Mouse (Mus musculus) neural tube, embryonic 11.5 days (tissue): ENCODE measurements around the gene Map2k2. TPM values are rescaled to one million over a fixed set of nuclear protein-coding genes. Genes with fewer than 3 reads are reported as not detected.
A peak's percentile ranks its signal among the peaks of the same experiment; 100 is the strongest.
"Not testable (repeated sequence)": the region's sequence is repeated elsewhere in the genome, so short reads cannot be mapped to it uniquely, and the experiment has no call there.

Experiments used
- ATAC-seq: fragments of 200-750 bp; cut with Nextera tagmentation; 2 replicates; pipeline ENCODE4 v1.8.0; 2017; ENCODE audit warnings: moderate number of reproducible peaks, mild to moderate bottlenecking, moderate TSS enrichment, moderate library complexity; ENCODE audit not compliant: insufficient read depth, low FRiP score, low TSS enrichment
- DNase-seq: peaks from one replicate; pipeline ENCODE4 v3.0.0-alpha.2; 2015; ENCODE audit warnings: low spot score
- H3K27ac ChIP-seq: fragments of 300-500 bp; sonication (generic); 2 replicates; pipeline ENCODE4 v1.5.1; 2014; ENCODE audit warnings: low read depth, mild to moderate bottlenecking, low read length
- H3K27me3 ChIP-seq: fragments of 300-500 bp; sonication (generic); 2 replicates; pipeline ENCODE4 v1.6.1; 2014; ENCODE audit warnings: mild to moderate bottlenecking, low read length, mixed read lengths; ENCODE audit not compliant: control insufficient read depth, insufficient read depth
- H3K36me3 ChIP-seq: fragments of 300-500 bp; sonication (generic); 2 replicates; pipeline ENCODE4 v1.6.1; 2014; ENCODE audit warnings: mild to moderate bottlenecking, low read length, moderate library complexity, mixed read lengths; ENCODE audit not compliant: control insufficient read depth, insufficient read depth
- H3K4me1 ChIP-seq: fragments of 300-500 bp; sonication (generic); 2 replicates; pipeline ENCODE4 v1.6.1; 2014; ENCODE audit warnings: low read length, mixed read lengths; ENCODE audit not compliant: control insufficient read depth, insufficient read depth
- H3K4me2 ChIP-seq: fragments of 300-500 bp; sonication (generic); 2 replicates; pipeline ENCODE4 v1.6.1; 2014; ENCODE audit warnings: low read depth, mild to moderate bottlenecking, moderate library complexity
- H3K4me3 ChIP-seq: fragments of 300-500 bp; sonication (generic); 2 replicates; pipeline ENCODE4 v1.5.1; 2014; ENCODE audit warnings: low read depth, low read length
- H3K9ac ChIP-seq: fragments of 300-500 bp; sonication (generic); 2 replicates; pipeline ENCODE4 v1.6.1; 2014; ENCODE audit warnings: mild to moderate bottlenecking, low read length
- H3K9me3 ChIP-seq: fragments of 300-500 bp; sonication (generic); 2 replicates; pipeline ENCODE4 v1.6.1; 2016; ENCODE audit warnings: low read length; ENCODE audit not compliant: control insufficient read depth
- WGBS: fragments of 180-500 bp; shearing (Covaris S2); extraction: QIAGEN DNeasy Blood & Tissue Kit; methylation state at CpG from one replicate; pipeline ENCODE4 v1.1.7; 2014; 5-methylcytosine and 5-hydroxymethylcytosine counted together
- microRNA-seq: library from miRNA; unstranded; fragments of <30 nt; microRNA quantifications from one replicate; pipeline ENCODE4, GENCODE M21; 2016
- polyA plus RNA-seq: library from polyadenylated mRNA; unstranded; fragments of >200 nt; fragmentation: Nextera tagmentation; extraction: Ambion mirVana; gene quantifications from 2 replicates; pipeline ENCODE4 v1.2.1, GENCODE M21; 2014

Gene Map2k2
- polyA plus RNA-seq, 1 experiment from 2014 or later = 240 TPM

DNA sequence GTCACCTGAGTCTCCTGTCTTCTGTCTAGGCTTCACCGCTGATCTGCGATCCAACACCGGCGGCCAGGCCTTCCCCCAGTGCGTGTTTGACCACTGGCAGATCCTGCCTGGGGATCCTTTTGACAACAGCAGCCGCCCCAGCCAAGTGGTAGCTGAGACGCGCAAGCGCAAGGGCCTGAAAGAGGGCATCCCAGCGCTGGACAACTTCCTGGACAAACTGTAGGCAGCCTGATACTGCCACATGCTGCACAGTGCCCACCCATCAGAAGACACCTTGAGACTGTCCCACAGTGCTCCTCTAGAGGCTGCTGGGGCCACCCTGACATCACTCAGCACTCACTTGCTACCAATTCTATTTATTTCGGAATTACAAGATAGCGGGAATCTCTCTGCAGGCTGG lies 76.1 kb downstream of the Map2k2 start:
- WGBS = 89% methylated on average over 8 of the region's 12 CpGs

GRCm38 (mm10) chr10:81182336-81183333 lies 76.9 kb downstream of the Map2k2 start, which contains the start of gene Dapk3:
Dapk3 (plus strand) TSS chr10:81183005.
- H3K4me2 ChIP-seq = peak within 1 kb of the TSS; percentile 63
- peak; percentile 95 for ATAC-seq
- 0 out of 2 replicates have a peak within 1 kb of the TSS, but pooled peaks have one; percentile 46 for H3K27ac ChIP-seq
- H3K9me3 ChIP-seq = no peaks in the 10 kb centered on the region
- H3K4me3 ChIP-seq = peak within 1 kb of the TSS; percentile 60
- DNase-seq = peak; percentile 97
- peaks cover 8% of the 10 kb centered on the region for H3K4me1 ChIP-seq
- H3K36me3 ChIP-seq = peaks cover 41% of the 10 kb centered on the region
- 4% methylated on average over 53 of the region's 53 CpGs for WGBS
- no peaks in the 10 kb centered on the region for H3K27me3 ChIP-seq
- H3K9ac ChIP-seq = peak within 1 kb of the TSS; percentile 68

More for the DNA sequence above, 76.1 kb downstream of the Map2k2 start:
- DNase-seq, ATAC-seq, H3K27me3 ChIP-seq, H3K9ac ChIP-seq, H3K27ac ChIP-seq, H3K4me2 ChIP-seq, H3K9me3 ChIP-seq, H3K4me3 ChIP-seq: not testable (repeated sequence)
- H3K36me3 ChIP-seq = peaks cover 44% of the 10 kb centered on the region
- H3K4me1 ChIP-seq = peaks cover 11% of the 10 kb centered on the region

Small RNAs within 50 kb of the gene (microRNA-seq; reads per million reads assigned to microRNA genes)
- gene Mir5615-1 (not detected), gene Mir5615-2 (not detected)

Other genes starting within 250 kb of the Map2k2 start
- gene Tmprss9, start 234.1 kb upstream of the Map2k2 start, polyA plus RNA-seq = 0.08 and 0.11 TPM in 2 replicates
- 312 and 323 TPM in 2 replicates for gene Timm13, start 204.9 kb upstream of the Map2k2 start, polyA plus RNA-seq
- 23.0 and 27.9 TPM in 2 replicates for gene Lmnb2, start 187.7 kb upstream of the Map2k2 start, polyA plus RNA-seq
- gene Gadd45b, start 175.8 kb upstream of the Map2k2 start, polyA plus RNA-seq = 7.9 and 8.5 TPM in 2 replicates
- gene Gng7, start 91.0 kb upstream of the Map2k2 start, polyA plus RNA-seq = 8.1 and 9.4 TPM in 2 replicates
- gene Diras1, start 80.3 kb upstream of the Map2k2 start, polyA plus RNA-seq = 4.2 and 4.7 TPM in 2 replicates
- 13.3 and 14.5 TPM in 2 replicates for gene Slc39a3, start 68.5 kb upstream of the Map2k2 start, polyA plus RNA-seq
- gene Sgta, start 45.7 kb upstream of the Map2k2 start, polyA plus RNA-seq = 248 and 262 TPM in 2 replicates
- 63.9 and 65.8 TPM in 2 replicates for gene Thop1, start 35.9 kb upstream of the Map2k2 start, polyA plus RNA-seq
- 0.11 and 0.70 TPM in 2 replicates for gene Creb3l3, start 7.0 kb upstream of the Map2k2 start, polyA plus RNA-seq
- 7.1 and 8.8 TPM in 2 replicates for gene Zbtb7a, start 29.3 kb downstream of the Map2k2 start, polyA plus RNA-seq
- gene Pias4, start 62.0 kb downstream of the Map2k2 start, polyA plus RNA-seq = 68.3 and 68.4 TPM in 2 replicates
- 463 and 504 TPM in 2 replicates for gene Eef2, start 70.7 kb downstream of the Map2k2 start, polyA plus RNA-seq
- 56.4 and 58.6 TPM in 2 replicates for gene Dapk3, start 77.1 kb downstream of the Map2k2 start, polyA plus RNA-seq
- not detected in 2 replicates for gene 4930442H23Rik, start 77.9 kb downstream of the Map2k2 start, polyA plus RNA-seq
- 0.12 TPM in 2 replicates for gene Nmrk2, start 96.1 kb downstream of the Map2k2 start, polyA plus RNA-seq
- 21.9 and 24.1 TPM in 2 replicates for gene Atcay, start 124.9 kb downstream of the Map2k2 start, polyA plus RNA-seq
- gene Zfr2, start 127.2 kb downstream of the Map2k2 start, polyA plus RNA-seq = 5.8 and 6.0 TPM in 2 replicates
- 2.0 and 3.0 TPM in 2 replicates for gene Matk, start 147.0 kb downstream of the Map2k2 start, polyA plus RNA-seq
- 178 and 180 TPM in 2 replicates for gene Mrpl54, start 161.0 kb downstream of the Map2k2 start, polyA plus RNA-seq
- gene Apba3, start 161.0 kb downstream of the Map2k2 start, polyA plus RNA-seq = 35.3 and 39.0 TPM in 2 replicates
- gene Tjp3, start 185.7 kb downstream of the Map2k2 start, polyA plus RNA-seq = 2.5 and 2.8 TPM in 2 replicates
- gene Pip5k1c, start 187.0 kb downstream of the Map2k2 start, polyA plus RNA-seq = 64.6 and 65.8 TPM in 2 replicates
- gene Cactin, start 215.2 kb downstream of the Map2k2 start, polyA plus RNA-seq = 39.4 and 46.2 TPM in 2 replicates
- gene Tbxa2r, start 222.8 kb downstream of the Map2k2 start, polyA plus RNA-seq = 1.8 and 2.9 TPM in 2 replicates
- not detected in 2 replicates for gene Gipc3, start 237.4 kb downstream of the Map2k2 start, polyA plus RNA-seq
- gene Hmg20b, start 244.6 kb downstream of the Map2k2 start, polyA plus RNA-seq = 104 and 110 TPM in 2 replicates